Mouse (Mus musculus): Measurements from ENCODE around the gene Cyp8b1. TPM values are rescaled to one million over a fixed set of nuclear protein-coding genes. Genes with fewer than 3 reads are reported as not detected.

Gene Cyp8b1
- not detected for polyA plus RNA-seq (2017; shearing (Covaris generic))

DNA sequence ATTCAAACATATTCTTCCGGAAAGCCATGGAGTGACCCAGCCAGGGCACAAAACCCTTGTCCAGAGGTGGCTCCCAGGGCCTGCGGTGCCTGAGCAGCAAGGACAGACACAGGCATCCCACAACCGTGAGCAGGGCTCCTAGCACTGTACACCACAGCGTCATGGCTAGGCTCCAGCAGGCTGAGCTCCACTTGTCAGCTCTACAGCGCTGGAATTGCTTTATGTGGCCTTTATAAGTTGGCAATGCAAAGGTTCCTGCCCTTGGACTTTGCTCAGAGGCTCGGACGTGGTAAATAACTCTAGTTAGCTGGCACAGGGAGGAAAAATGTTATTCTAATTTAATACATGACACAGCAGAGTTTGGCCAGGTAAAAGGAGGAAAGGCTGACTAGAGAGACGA is at the start of gene Cyp8b1:
Gene Cyp8b1, minus strand, starts transcription at position 204 of the 400 bp plus-strand sequence.

GRCm38 (mm10) chr9:121950418-121951113 is 34.5 kb upstream of the Cyp8b1 start, which contains the start of gene Fam198a:
Gene Fam198a, plus strand, starts transcription at chr9:121950988.

DNA sequence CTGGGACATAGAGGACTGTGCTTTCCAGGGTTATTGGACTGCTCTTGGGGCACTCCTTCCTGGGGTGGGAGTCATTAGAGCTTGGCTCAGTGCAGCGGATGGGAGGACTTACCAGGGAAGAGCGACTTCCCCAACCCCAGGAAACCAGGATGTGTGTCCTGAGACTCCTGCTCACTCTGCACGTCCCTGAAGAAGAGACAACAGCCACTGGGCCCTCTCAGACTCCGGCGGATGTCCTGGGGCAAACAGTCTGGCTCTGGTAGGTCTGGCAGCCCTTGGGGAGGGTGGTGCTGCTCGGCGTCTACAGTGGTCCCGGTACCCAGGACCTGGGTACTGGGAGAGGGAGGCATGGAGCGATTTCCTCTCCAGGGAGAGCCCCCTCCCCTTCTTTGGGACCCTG is 17.9 kb downstream of the Cyp8b1 start, which contains the start of gene Ackr2:
Gene Ackr2, plus strand, starts transcription at position 111 of the 400 bp plus-strand sequence.

Other genes starting within 250 kb of the Cyp8b1 start
- 27.2 TPM for gene Sec22c, start 210.8 kb downstream of the Cyp8b1 start, polyA plus RNA-seq (2017; shearing (Covaris generic))
- gene Ss18l2, start 206.0 kb downstream of the Cyp8b1 start, polyA plus RNA-seq (2017; shearing (Covaris generic)): 30.9 TPM
- gene Nktr, start 197.1 kb downstream of the Cyp8b1 start, polyA plus RNA-seq (2017; shearing (Covaris generic)): 152 TPM
- 0.06 TPM for gene Zfp651, start 157.0 kb downstream of the Cyp8b1 start, polyA plus RNA-seq (2017; shearing (Covaris generic))
- not detected for gene Klhl40, start 138.7 kb downstream of the Cyp8b1 start, polyA plus RNA-seq (2017; shearing (Covaris generic))
- not detected for gene Hhatl, start 123.8 kb downstream of the Cyp8b1 start, polyA plus RNA-seq (2017; shearing (Covaris generic))
- gene Ccdc13, start 76.8 kb downstream of the Cyp8b1 start, polyA plus RNA-seq (2017; shearing (Covaris generic)): 0.19 TPM
- 92.4 TPM for gene Higd1a, start 57.9 kb downstream of the Cyp8b1 start, polyA plus RNA-seq (2017; shearing (Covaris generic))
- gene Ackr2, start 17.9 kb downstream of the Cyp8b1 start, polyA plus RNA-seq (2017; shearing (Covaris generic)): not detected
- 0.16 TPM for gene Fam198a, start 34.7 kb upstream of the Cyp8b1 start, polyA plus RNA-seq (2017; shearing (Covaris generic))
- 0.18 TPM for gene Pomgnt2, start 80.8 kb upstream of the Cyp8b1 start, polyA plus RNA-seq (2017; shearing (Covaris generic))
- 142 TPM for gene Snrk, start 201.0 kb upstream of the Cyp8b1 start, polyA plus RNA-seq (2017; shearing (Covaris generic))